Mouse (Mus musculus): ENCODE data around the gene Rbm48. TPM values are rescaled to one million over a fixed set of nuclear protein-coding genes. Genes with fewer than 3 reads are reported as not detected.

Rbm48 gene
- total RNA-seq, 2 experiments from 2014 or later = 5.0 to 5.5 TPM

DNA sequence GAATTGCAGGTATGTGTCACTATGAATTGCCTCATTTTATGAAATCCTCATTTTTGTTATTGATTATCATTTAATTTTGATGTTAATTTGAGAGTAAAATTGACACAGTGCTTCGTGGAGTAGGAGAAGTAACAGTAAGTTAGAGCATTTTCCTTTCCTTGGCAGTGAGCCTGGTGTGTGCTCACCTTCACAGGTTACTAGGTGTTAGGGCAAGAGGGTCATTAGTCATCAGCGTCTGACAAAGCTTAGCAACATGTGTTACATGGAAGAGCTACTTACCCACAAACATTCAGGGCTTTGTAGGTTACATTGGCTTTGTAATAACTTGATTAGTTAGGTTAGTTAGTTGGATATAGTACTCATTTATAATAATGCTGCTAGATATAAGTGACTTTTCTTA lies 42.2 kb downstream of the Rbm48 start:
- DNase-seq (ENCODE audit: low spot score) = no peak

GRCm38 (mm10) chr5:3551481-3551880 lies 44.9 kb downstream of the Rbm48 start:
- no peak for DNase-seq (ENCODE audit: low spot score)

- no peak for DNase-seq (ENCODE audit: low spot score)
Measured at GRCm38 (mm10) chr5:3546226-3546625, 50.2 kb downstream of the Rbm48 start.

DNA sequence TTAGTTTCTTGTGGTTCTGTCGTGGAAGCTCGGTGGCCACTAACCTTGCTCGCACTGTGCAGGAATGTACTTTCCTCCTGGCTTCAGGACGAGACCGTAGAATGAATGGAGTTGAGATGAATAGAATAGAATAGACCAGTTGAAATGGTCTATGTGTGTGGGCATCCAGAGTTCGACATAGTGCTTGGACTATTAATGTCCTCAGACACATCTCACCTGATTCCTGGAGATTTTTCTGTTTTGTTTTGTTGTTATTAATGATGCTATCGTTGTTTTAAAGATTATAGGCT lies 52.0 kb downstream of the Rbm48 start:
- no peak for DNase-seq (ENCODE audit: low spot score)

DNA sequence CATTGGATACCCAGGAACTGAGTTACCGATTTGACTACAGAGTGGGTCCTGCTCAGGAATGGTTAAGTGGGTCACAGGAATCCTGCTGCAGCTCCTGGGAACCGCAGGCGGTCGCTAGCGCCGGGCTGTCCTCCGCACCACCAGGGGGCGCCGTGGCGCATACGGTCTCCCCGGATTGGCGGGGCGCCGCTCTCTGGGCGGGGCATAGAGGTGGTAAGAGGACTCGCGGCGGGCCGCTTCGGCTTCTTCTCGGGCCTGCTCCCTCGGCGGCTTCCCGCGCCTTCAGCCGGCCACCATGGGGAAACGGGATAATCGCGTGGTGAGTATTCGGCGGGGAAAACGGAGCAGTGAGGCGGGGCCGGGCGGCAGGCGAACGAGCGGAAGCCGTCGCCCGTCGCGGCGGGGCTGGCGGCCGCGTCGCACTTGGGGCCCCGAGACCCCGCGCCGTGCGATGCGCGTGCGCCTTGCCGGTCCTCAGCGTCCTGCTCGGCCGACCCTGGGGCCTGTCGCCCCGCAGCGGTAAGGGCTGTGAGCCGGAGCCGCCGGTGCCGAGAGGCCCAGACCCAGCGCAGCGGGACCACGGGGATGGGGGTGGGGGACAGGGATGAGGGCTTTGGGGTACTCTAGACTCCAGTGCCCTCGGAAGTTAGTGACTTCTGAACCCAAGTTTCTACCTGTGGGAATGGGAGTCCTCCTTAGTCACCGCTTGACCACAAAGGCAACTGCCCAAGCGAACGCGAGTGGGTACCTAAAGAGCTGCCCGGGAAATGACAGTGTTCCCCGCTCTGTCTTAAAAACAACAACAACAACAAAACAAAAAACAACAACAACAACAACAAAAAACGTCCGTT lies 52.5 kb downstream of the Rbm48 start, which contains the start of gene Fam133b:
Gene Fam133b (plus strand): TSS at position 205 of the 851 bp plus-strand sequence.
- DNase-seq (ENCODE audit: low spot score) = peak; percentile 96

GRCm38 (mm10) chr5:3541871-3542270 lies 54.5 kb downstream of the Rbm48 start:
- no peak for DNase-seq (ENCODE audit: low spot score)

- no peak for DNase-seq (ENCODE audit: low spot score)
Measured at GRCm38 (mm10) chr5:3538505-3539472, 57.6 kb downstream of the Rbm48 start.

DNA sequence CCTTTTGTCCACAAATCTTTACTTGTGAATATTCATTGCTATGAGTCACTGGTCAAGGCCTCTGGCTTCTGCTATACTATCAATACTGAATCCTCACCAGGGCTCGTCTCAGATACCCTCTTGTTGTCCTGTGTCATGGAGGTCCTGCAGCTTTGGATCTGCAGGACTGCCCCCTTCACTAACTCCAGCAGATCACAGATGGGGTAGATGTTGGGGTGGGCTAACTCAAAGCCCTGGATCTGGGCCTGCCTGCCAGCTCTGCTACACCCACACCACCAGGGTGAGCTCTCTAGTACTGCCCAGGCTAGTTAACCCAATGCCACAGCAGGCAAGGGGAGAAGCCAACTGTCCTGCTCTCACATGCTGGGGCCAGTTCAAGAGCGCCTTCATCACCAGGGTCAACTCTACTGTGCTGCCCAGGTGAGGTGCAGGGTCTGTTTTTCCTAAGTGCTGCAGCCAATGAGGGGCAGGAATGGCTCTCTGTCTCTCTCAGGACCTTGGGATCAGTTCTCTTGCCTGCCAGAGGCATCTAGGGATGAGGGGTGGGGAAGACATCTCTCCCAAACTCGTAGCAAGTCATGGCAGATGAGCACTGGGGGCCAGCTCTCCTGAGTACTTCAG lies 59.7 kb downstream of the Rbm48 start:
- no peak for DNase-seq (ENCODE audit: low spot score)

Other genes with a start within 250 kb of the Rbm48 start
- gene Fam133b, start 52.8 kb downstream of the Rbm48 start, total RNA-seq (2021) = 10 to 100 TPM in 1 of 2 experiments, 1 to 10 TPM in 1; 9.5 to 12.0 TPM
- gene 1700109H08Rik, start 25.0 kb downstream of the Rbm48 start, total RNA-seq (2021) = 1 to 10 TPM; 3.4 to 3.8 TPM
- 1 to 10 TPM; 5.5 to 6.8 TPM for gene Pex1, start 519 bp downstream of the Rbm48 start, total RNA-seq (2021)
- not detected for gene Tmbim7, start 54.6 kb upstream of the Rbm48 start, total RNA-seq (2021)
- gene Gatad1, start 60.6 kb upstream of the Rbm48 start, total RNA-seq (2021) = 10 to 100 TPM; 87.4 to 99.2 TPM
- gene Ankib1, start 206.3 kb upstream of the Rbm48 start, total RNA-seq (2021) = 10 to 100 TPM; 18.9 to 20.5 TPM
- 10 to 100 TPM; 13.8 to 15.2 TPM for gene Krit1, start 206.6 kb upstream of the Rbm48 start, total RNA-seq (2021)
- not detected for gene Lrrd1, start 248.6 kb upstream of the Rbm48 start, total RNA-seq (2021)

Data from gastrocnemius, adult 18-20 months (tissue).